Mouse (Mus musculus) embryonic facial prominence, embryonic 14.5 days (tissue): ENCODE data around the gene Myt1l. TPM values are rescaled to one million over a fixed set of nuclear protein-coding genes. Genes with fewer than 3 reads are reported as not detected.

Source experiments
- ATAC-seq: fragments of 200-750 bp; cut with Nextera tagmentation; 2 replicates; pipeline ENCODE4 v1.8.0; 2017; ENCODE audit warnings: low read depth, moderate number of reproducible peaks, moderate TSS enrichment
- DNase-seq: peaks from one replicate; pipeline ENCODE4 v3.0.0-alpha.2; 2015; ENCODE audit warnings: low spot score
- H3K27ac ChIP-seq: fragments of 300-500 bp; sonication (generic); replicated peaks from 2 replicates; pipeline ENCODE4 v1.5.1; 2014; ENCODE audit warnings: low read depth, mild to moderate bottlenecking, low read length, moderate library complexity
- H3K27me3 ChIP-seq: fragments of 300-500 bp; sonication (generic); replicated peaks from 2 replicates; pipeline ENCODE4 v1.6.1; 2014; ENCODE audit warnings: low read length; ENCODE audit not compliant: control insufficient read depth, insufficient read depth
- H3K36me3 ChIP-seq: fragments of 300-500 bp; sonication (generic); 2 replicates; pipeline ENCODE4 v1.6.1; 2014; ENCODE audit warnings: low read length, mixed read lengths; ENCODE audit not compliant: control insufficient read depth, insufficient read depth
- H3K4me1 ChIP-seq: fragments of 300-500 bp; sonication (generic); 2 replicates; pipeline ENCODE4 v1.6.1; 2014; ENCODE audit warnings: antibody characterized with exemption, low read length; ENCODE audit not compliant: control insufficient read depth, insufficient read depth
- H3K4me2 ChIP-seq: fragments of 300-500 bp; sonication (generic); 2 replicates; pipeline ENCODE4 v1.6.1; 2014; ENCODE audit warnings: low read depth, mild to moderate bottlenecking, low read length, moderate library complexity, mixed read lengths
- H3K4me3 ChIP-seq: fragments of 300-500 bp; sonication (generic); 2 replicates; pipeline ENCODE4 v1.5.1; 2014; ENCODE audit warnings: low read depth, mild to moderate bottlenecking, low read length
- H3K9ac ChIP-seq: fragments of 300-500 bp; sonication (generic); 2 replicates; pipeline ENCODE4 v1.6.1; 2014; ENCODE audit warnings: low read depth, mild to moderate bottlenecking, low read length, moderate library complexity, mixed read lengths
- H3K9me3 ChIP-seq: fragments of 300-500 bp; sonication (generic); 2 replicates; pipeline ENCODE4 v1.6.1; 2016; ENCODE audit warnings: low read length; ENCODE audit not compliant: control insufficient read depth
- WGBS: fragments of 180-500 bp; shearing (Covaris S2); extraction: QIAGEN DNeasy Blood & Tissue Kit; methylation state at CpG from one replicate; pipeline ENCODE4 v1.1.7; 2014; 5-methylcytosine and 5-hydroxymethylcytosine counted together
- polyA plus RNA-seq: library from polyadenylated mRNA; unstranded; fragments of >200 nt; fragmentation: Nextera tagmentation; extraction: Ambion mirVana; gene quantifications from 2 replicates; pipeline ENCODE4 v1.2.1, GENCODE M21; 2014

Gene Myt1l
- polyA plus RNA-seq, 1 experiment from 2014 or later = 11.9 TPM

DNA sequence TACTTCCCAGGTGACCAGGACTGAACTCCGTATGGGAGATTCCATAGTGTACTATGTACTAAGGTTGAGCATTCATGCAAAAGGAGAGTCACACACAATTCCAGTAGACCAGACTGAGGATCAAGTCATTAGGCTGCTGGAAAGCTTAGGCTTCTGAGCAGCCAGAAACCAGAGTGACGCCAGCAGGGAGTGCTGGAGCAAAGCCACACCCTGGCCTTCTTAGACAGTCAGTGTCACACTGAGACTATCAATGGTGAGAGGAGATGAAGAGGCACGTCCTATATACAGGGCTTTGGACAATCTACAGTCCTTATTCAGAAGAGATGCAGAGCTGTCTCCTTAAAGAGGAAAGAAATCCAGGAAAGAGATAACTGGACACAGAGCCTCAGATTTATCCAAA lies 243.6 kb downstream of the Myt1l start:
- ATAC-seq (no peak), DNase-seq (no peak)
- H3K27me3 ChIP-seq = no peaks in the 10 kb centered on the region
- no peak overlapping the region for H3K27ac ChIP-seq
- H3K4me2 ChIP-seq = no peak overlapping the region
- WGBS = 78% methylated on average over 3 of the region's 3 CpGs
- no peaks in the 10 kb centered on the region for H3K9me3 ChIP-seq
- H3K9ac ChIP-seq = no peak overlapping the region
- H3K36me3 ChIP-seq = no peaks in the 10 kb centered on the region
- no peak overlapping the region for H3K4me3 ChIP-seq
- no peaks in the 10 kb centered on the region for H3K4me1 ChIP-seq

DNA sequence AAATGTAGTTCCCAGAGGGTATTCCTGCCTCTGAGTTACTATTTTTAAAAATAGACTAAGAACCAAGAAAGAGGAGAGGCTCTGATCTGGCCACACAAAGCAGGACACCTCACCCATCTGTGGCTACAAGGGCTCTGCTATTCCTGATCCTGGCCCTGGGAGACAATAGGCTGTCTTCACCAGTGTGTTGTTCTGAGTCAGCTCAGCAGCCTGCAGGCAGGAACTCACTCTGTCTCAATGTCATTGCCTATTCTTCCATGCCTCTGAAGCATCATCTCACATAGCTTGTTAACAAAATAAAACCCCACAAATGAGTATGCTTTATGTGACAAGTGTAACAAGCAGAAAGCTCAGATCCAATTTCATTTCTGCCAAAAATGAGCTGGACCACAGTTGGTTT lies 244.2 kb downstream of the Myt1l start:
- DNase-seq = no peak
- H3K9ac ChIP-seq = no peak overlapping the region

DNA sequence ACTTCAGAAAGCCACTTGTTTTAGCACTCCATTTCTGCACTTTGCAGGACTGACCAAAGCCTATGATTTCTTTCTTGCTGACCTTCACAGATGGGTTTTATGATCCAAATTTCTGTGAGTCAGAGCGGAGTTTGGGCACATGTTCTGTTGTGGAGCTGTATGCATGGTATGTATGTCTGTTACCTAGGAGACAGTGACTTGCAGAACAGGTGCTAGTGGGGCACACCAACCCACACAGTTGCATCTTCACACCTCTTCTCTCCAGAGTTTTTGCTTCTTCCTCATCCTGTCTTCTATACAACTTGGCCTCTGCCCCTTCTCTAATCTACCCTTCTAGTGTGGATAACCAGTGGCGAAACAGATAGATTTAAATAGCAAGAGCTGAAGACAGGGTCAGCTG lies 250.7 kb downstream of the Myt1l start:
- H3K27ac ChIP-seq = no peak overlapping the region
- H3K9me3 ChIP-seq = no peaks in the 10 kb centered on the region
- no peak overlapping the region for H3K4me3 ChIP-seq
- H3K4me1 ChIP-seq = no peaks in the 10 kb centered on the region
- H3K9ac ChIP-seq = no peak overlapping the region
- H3K27me3 ChIP-seq = no peaks in the 10 kb centered on the region
- DNase-seq (no peak), ATAC-seq (no peak)
- H3K36me3 ChIP-seq = no peaks in the 10 kb centered on the region
- H3K4me2 ChIP-seq = no peak overlapping the region
- 85% methylated on average over 2 of the region's 2 CpGs for WGBS

More for the DNA sequence above, 244.2 kb downstream of the Myt1l start:
- Histone ChIP-seq H3K27ac (no peak overlapping the region), H3K36me3 (no peaks in the 10 kb centered on the region), H3K4me2 (no peak overlapping the region), H3K9me3 (no peaks in the 10 kb centered on the region), H3K4me1 (no peaks in the 10 kb centered on the region), H3K27me3 (no peaks in the 10 kb centered on the region), H3K4me3 (no peak overlapping the region)
- no peak for ATAC-seq

DNA sequence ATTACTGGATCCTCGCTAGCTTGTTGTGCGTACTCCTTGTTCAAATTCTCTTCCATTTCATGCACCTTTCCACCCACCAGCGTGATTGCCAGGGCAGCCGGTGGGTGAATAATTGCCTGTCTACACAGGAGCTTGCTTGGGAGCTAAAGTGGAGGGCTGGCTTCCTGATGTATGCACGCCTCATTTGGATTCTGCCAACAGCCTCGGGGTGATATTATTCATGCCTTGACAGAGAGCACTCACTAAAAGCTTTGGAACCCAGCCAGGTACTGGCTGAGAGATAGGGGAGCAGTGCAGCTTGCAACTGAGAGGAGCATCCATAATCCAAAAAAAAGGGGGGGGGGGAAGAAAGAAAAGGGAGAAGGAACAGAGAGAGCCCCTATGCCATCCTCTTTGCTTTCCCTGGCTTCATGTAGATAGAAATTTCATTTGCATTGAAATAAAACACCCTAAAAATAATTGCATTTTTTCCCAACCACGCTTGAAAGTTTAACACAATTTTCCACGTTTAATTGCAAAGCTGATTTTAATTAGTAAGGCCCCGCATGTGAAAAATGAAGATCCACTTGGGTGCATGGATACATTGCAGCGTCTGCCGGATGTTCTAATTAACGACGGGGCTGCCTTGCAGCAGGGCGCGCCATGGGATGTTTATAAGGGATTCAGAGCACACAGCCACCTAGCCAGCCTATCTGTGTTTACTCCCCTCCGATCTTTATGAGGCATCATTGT lies 261.3 kb downstream of the Myt1l start:
- H3K4me2 ChIP-seq = peak overlapping the region; percentile 24; the same call in 1 of the 2 replicates
- peaks cover 8% of the 10 kb centered on the region; the same call in 1 of the 2 replicates for H3K4me1 ChIP-seq
- H3K27me3 ChIP-seq = no peaks in the 10 kb centered on the region
- H3K9ac ChIP-seq = no peak overlapping the region
- WGBS = 38% methylated on average over 16 of the region's 16 CpGs
- ATAC-seq (peak; percentile 84), DNase-seq (peak; percentile 93)
- no peak overlapping the region for H3K4me3 ChIP-seq
- H3K27ac ChIP-seq = no peak overlapping the region
- H3K36me3 ChIP-seq = no peaks in the 10 kb centered on the region
- no peaks in the 10 kb centered on the region for H3K9me3 ChIP-seq

DNA sequence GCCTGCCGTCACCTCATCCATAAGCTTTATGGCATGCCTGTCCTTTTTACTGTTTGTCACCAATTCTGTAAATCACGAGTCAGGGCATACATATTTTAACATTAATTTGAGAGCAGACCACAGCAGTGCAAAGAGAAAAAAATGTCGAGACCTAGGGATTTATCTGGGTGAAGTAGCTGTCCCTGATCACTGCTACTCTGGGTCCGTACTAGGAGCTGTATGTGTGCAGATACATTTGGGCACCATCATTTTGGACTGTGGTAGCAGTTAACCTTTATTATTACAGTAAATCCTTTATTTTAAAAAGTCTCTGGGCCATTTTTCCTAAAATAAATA lies 261.8 kb downstream of the Myt1l start:
- H3K9ac ChIP-seq = no peak overlapping the region
- H3K4me1 ChIP-seq = peaks cover 8% of the 10 kb centered on the region; the same call in 1 of the 2 replicates
- DNase-seq (no peak), ATAC-seq (peak; percentile 3; the same call in 1 of the 2 replicates)
- no peaks in the 10 kb centered on the region for H3K9me3 ChIP-seq
- 65% methylated on average over 4 of the region's 4 CpGs for WGBS
- no peak overlapping the region for H3K4me3 ChIP-seq
- no peaks in the 10 kb centered on the region for H3K27me3 ChIP-seq
- H3K27ac ChIP-seq = no peak overlapping the region
- no peak overlapping the region for H3K4me2 ChIP-seq
- H3K36me3 ChIP-seq = no peaks in the 10 kb centered on the region

DNA sequence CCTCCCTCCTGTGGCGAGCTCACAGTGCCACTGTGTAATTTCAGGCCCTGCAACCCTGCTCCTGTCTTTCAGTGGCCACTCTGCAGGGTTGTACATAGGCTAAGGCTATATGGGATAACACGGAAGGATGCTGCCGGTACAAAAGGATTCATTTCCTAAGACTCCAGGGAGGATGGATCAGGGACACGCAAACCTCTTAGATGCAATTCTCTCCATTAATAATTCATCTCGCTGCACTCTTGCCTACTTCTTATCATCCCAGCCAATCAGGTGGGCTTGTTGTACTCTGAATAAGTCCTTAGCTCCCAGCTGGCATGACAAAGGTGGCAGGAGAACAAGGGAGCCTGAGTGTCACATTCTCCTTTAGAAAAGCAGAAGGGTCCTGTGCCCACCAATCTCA lies 264.8 kb downstream of the Myt1l start:
- H3K36me3 ChIP-seq = no peaks in the 10 kb centered on the region
- WGBS = 83% methylated on average over 5 of the region's 5 CpGs

DNA sequence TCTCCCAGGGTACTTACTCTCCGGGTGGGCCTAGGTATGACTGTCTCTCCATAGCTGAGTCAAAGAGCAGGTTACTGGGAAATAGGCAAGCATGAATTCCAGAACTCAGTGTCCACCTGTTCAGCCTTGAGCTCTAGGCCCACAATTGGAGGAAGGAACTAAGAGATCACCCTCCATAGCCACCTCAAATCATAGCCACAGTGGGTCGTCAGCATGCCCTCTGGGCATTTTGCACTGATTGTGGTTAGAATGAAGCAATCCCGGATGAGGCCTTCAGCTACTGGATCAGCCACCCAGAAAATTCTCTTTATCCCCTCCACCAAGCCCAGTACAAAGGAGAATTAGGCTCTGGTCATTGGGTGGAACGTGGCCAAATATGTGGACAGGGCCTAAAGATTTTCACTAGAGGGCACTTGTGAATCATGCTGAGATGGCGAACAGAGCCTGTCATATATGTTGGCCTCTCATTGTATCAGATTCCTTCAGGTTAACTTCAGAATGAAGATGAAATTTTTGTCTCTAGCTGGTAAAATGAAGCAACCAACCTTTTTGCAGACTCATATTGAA lies 267.0 kb downstream of the Myt1l start:
- H3K4me3 ChIP-seq = no peak overlapping the region
- DNase-seq = peak; percentile 7
- H3K4me2 ChIP-seq = no peak overlapping the region
- 55% methylated on average over 5 of the region's 5 CpGs for WGBS
- H3K27ac ChIP-seq = no peak overlapping the region
- H3K4me1 ChIP-seq = no peaks in the 10 kb centered on the region
- no peaks in the 10 kb centered on the region for H3K9me3 ChIP-seq
- H3K27me3 ChIP-seq = no peaks in the 10 kb centered on the region
- no peak for ATAC-seq
- H3K9ac ChIP-seq = no peak overlapping the region
- no peaks in the 10 kb centered on the region for H3K36me3 ChIP-seq

More for the DNA sequence above, 264.8 kb downstream of the Myt1l start:
- Histone ChIP-seq H3K9ac (no peak overlapping the region), H3K4me1 (peaks cover 8% of the 10 kb centered on the region; the same call in 1 of the 2 replicates), H3K27me3 (no peaks in the 10 kb centered on the region), H3K9me3 (no peaks in the 10 kb centered on the region), H3K4me3 (no peak overlapping the region), H3K27ac (no peak overlapping the region), H3K4me2 (no peak overlapping the region)
- no peak for DNase-seq
- no peak for ATAC-seq

DNA sequence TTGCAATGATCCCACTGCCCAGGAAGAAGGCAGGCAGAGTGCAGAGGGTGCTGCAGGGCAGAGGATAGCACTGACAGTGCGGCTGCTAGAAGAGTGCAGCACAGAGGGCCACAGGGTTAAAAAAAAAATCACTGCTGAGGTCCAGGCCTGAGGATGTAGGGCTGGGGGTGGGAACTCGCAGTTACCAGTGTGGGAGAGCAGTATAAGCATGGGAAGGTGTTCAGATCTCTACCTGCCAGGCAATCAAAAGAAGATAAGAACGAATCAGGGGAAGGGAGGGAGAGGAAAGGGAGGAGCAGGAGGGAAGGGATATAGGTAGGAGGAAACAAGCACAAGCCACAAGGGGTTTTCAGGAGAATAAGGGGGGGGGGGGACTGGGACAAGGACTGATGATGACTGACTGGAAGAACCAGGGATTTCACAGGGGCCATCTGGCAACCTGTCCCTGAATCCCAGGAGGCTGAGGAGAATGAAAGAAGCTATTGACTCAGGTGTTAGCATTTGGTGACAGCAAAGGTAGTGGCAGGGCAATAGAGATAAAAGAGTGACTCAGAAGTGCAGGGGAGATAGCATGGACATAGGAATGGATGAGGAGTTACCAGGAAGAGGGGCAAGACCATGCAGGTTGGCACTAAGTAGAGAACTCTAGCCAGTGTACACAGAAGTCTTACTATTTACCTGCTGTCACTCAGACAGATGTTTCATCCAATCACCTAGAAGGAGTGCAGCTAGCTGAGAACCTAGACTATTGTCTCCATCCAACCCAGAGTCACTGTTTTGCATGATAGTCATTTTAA lies 270.6 kb downstream of the Myt1l start:
- 41% methylated on average over 3 of the region's 3 CpGs for WGBS

More for the DNA sequence above, 270.6 kb downstream of the Myt1l start:
- H3K36me3 ChIP-seq = no peaks in the 10 kb centered on the region
- no peak overlapping the region for H3K9ac ChIP-seq
- H3K4me3 ChIP-seq = no peak overlapping the region
- no peak overlapping the region for H3K4me2 ChIP-seq
- no peaks in the 10 kb centered on the region for H3K4me1 ChIP-seq
- H3K27me3 ChIP-seq = no peaks in the 10 kb centered on the region
- H3K9me3 ChIP-seq = no peaks in the 10 kb centered on the region
- DNase-seq = no peak
- ATAC-seq = no peak
- no peak overlapping the region for H3K27ac ChIP-seq
